Mouse (Mus musculus) myocyte (in vitro differentiated cells): ENCODE measurements at regions not wholly inside any gene's neighbourhood (a gene's known extent, or its start where the extent isn't known, plus 50 kb on each side); places are given as distances from the start of the nearest gene placed in this dataset.

Experiments
- H3K27me3 ChIP-seq: one replicate; pipeline ENCODE4 v1.6.1; 2011; ENCODE audit not compliant: control insufficient read depth, insufficient read depth, insufficient read length
- H3K36me3 ChIP-seq: one replicate; pipeline ENCODE4 v1.6.1; 2011; ENCODE audit not compliant: control insufficient read depth, insufficient read depth
- H3K4me2 ChIP-seq: one replicate; pipeline ENCODE4 v1.6.1; 2011; ENCODE audit warnings: low read depth, control low read depth
- H3K4me3 ChIP-seq: one replicate; pipeline ENCODE4 v1.5.1; 2011; ENCODE audit warnings: mild to moderate bottlenecking, control low read depth, moderate library complexity
- H3K79me2 ChIP-seq: one replicate; pipeline ENCODE4 v1.6.1; 2011; ENCODE audit not compliant: control insufficient read depth, insufficient read depth
- H3ac ChIP-seq: one replicate; pipeline ENCODE4 v1.6.1; 2011; ENCODE audit not compliant: control insufficient read depth, insufficient read length
- CEBPB ChIP-seq: IDR thresholded peaks from 2 replicates; pipeline ENCODE4 v1.6.1; 2011; ENCODE audit warnings: mild to moderate bottlenecking, moderate library complexity; ENCODE audit not compliant: poor library complexity, insufficient read depth, severe bottlenecking
- E2F4 ChIP-seq: IDR thresholded peaks from one replicate; pipeline ENCODE4 v1.6.1; 2011; ENCODE audit warnings: mild to moderate bottlenecking, control low read depth, moderate library complexity; ENCODE audit not compliant: insufficient read depth
- MAX ChIP-seq: IDR thresholded peaks from one replicate; pipeline ENCODE4 v1.6.1; 2011; ENCODE audit warnings: low read depth, mild to moderate bottlenecking, control low read depth
- MYOD1 ChIP-seq, 3 experiments: IDR thresholded peaks; one replicate each; pipeline ENCODE4 v1.6.1; 2011; ENCODE audit warnings: control low read depth in 2 of 3, low read depth in 2 of 3, mild to moderate bottlenecking in 2 of 3, moderate library complexity in 1 of 3; ENCODE audit not compliant: insufficient read length in 2 of 3, control insufficient read depth in 1 of 3
- MYOG ChIP-seq, 3 experiments: IDR thresholded peaks; one replicate each; pipeline ENCODE4 v1.6.1; 2011; ENCODE audit warnings: control low read depth in 2 of 3, low read depth in 2 of 3, mild to moderate bottlenecking in 2 of 3; ENCODE audit not compliant: insufficient read length in 2 of 3, control insufficient read depth in 1 of 3, insufficient read depth in 1 of 3
- POLR2A ChIP-seq: IDR thresholded peaks from one replicate; pipeline ENCODE4 v1.6.1; 2011; ENCODE audit warnings: low read depth, mild to moderate bottlenecking, control low read depth, moderate library complexity; ENCODE audit not compliant: insufficient read length
- POLR2AphosphoS2 ChIP-seq: IDR thresholded peaks from one replicate; pipeline ENCODE4 v1.6.1; 2011; ENCODE audit warnings: low read depth, control low read depth; ENCODE audit not compliant: insufficient read length
- REST ChIP-seq: IDR thresholded peaks from one replicate; pipeline ENCODE4 v1.6.1; 2011; ENCODE audit warnings: mild to moderate bottlenecking, control low read depth, moderate library complexity; ENCODE audit not compliant: insufficient read depth, insufficient read length
- SRF ChIP-seq: IDR thresholded peaks from one replicate; pipeline ENCODE4 v1.6.1; 2011; ENCODE audit warnings: low read depth; ENCODE audit not compliant: control insufficient read depth, insufficient read length
- TCF12 ChIP-seq: IDR thresholded peaks from one replicate; pipeline ENCODE4 v1.6.1; 2011; ENCODE audit warnings: mild to moderate bottlenecking, control low read depth; ENCODE audit not compliant: poor library complexity, insufficient read depth, severe bottlenecking
- TCF3 ChIP-seq: IDR thresholded peaks from one replicate; pipeline ENCODE4 v1.6.1; 2011; ENCODE audit warnings: low read depth, control low read depth; ENCODE audit not compliant: insufficient read length
- USF1 ChIP-seq: IDR thresholded peaks from one replicate; pipeline ENCODE4 v1.6.1; 2011; ENCODE audit warnings: low read depth, mild to moderate bottlenecking, control low read depth, moderate library complexity

GRCm38 (mm10) chrX:142501094-142501493 lies 110.8 kb upstream of the Acsl4 start:
- Histone ChIP-seq H3K27me3 (no peaks in the 10 kb centered on the region), H3K4me3 (no peak overlapping the region), H3ac (no peak overlapping the region), H3K79me2 (no peaks in the 10 kb centered on the region), H3K36me3 (no peaks in the 10 kb centered on the region), H3K4me2 (no peak overlapping the region)
- no peak for TF ChIP-seq REST

- H3K36me3 ChIP-seq: no peaks in the 10 kb centered on the region
- H3K27me3 ChIP-seq: no peaks in the 10 kb centered on the region
- H3ac ChIP-seq: no peak overlapping the region
- no peak overlapping the region for H3K4me3 ChIP-seq
- no peak overlapping the region for H3K4me2 ChIP-seq
- no peak for TF ChIP-seq TCF3
- H3K79me2 ChIP-seq: no peaks in the 10 kb centered on the region
Observed at GRCm38 (mm10) chrX:142504962-142505361, 114.6 kb upstream of the Acsl4 start.

GRCm38 (mm10) chrX:142507475-142507874 lies 117.1 kb upstream of the Acsl4 start:
- Histone ChIP-seq H3K4me2 (no peak overlapping the region), H3K79me2 (no peaks in the 10 kb centered on the region), H3ac (no peak overlapping the region), H3K36me3 (no peaks in the 10 kb centered on the region), H3K4me3 (no peak overlapping the region), H3K27me3 (no peaks in the 10 kb centered on the region)
- no peak for TF ChIP-seq TCF3
- no peak for TF ChIP-seq CEBPB
- no peak for TF ChIP-seq TCF12
- TF ChIP-seq MYOG (IDR thresholded peaks at IDR 0.05; ENCODE audit: control insufficient read depth in 1 of 3, insufficient read depth in 1 of 3, insufficient read length in 2 of 3, low read depth in 2 of 3): no peak
- TF ChIP-seq MAX: no peak
- TF ChIP-seq POLR2A: no peak
- TF ChIP-seq USF1: no peak
- TF ChIP-seq REST: no peak
- TF ChIP-seq POLR2AphosphoS2: no peak
- no peak for TF ChIP-seq E2F4
- TF ChIP-seq SRF: no peak
- no peak for TF ChIP-seq MYOD1 (IDR thresholded peaks at IDR 0.05; ENCODE audit: control insufficient read depth in 1 of 3, insufficient read length in 2 of 3, low read depth in 2 of 3)

GRCm38 (mm10) chrX:142516406-142517131 lies 126.2 kb upstream of the Acsl4 start:
- Histone ChIP-seq H3K4me2 (peak overlapping the region; percentile 18), H3K27me3 (no peaks in the 10 kb centered on the region), H3K36me3 (no peaks in the 10 kb centered on the region), H3ac (no peak overlapping the region), H3K79me2 (no peaks in the 10 kb centered on the region), H3K4me3 (no peak overlapping the region)
- TF ChIP-seq MAX: no peak
- no peak for TF ChIP-seq POLR2A
- no peak for TF ChIP-seq SRF

DNA sequence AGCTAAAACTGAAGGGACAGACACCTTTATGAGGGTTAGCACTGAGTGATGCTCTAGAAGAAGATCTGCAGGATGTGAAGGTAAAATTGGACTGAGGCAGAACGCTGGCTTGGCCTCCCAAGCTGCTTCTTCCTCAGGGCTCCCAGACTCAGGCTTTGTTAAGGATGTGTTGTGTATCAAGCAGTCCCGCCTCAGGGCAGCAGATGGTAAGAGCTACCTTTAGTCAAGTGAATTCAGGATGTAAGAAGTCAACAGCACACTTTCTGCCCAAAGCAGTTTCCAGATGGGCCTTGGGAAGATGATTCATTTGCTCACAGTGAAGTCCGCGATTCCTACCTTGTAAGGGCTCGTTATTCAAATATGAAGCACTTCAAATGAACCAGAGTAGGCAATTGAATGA lies 126.9 kb upstream of the Acsl4 start:
- Histone ChIP-seq H3K4me3 (no peak overlapping the region), H3K27me3 (no peaks in the 10 kb centered on the region), H3K36me3 (no peaks in the 10 kb centered on the region), H3K79me2 (no peaks in the 10 kb centered on the region), H3K4me2 (no peak overlapping the region), H3ac (no peak overlapping the region)
- TF ChIP-seq POLR2A: no peak
- no peak for TF ChIP-seq REST

DNA sequence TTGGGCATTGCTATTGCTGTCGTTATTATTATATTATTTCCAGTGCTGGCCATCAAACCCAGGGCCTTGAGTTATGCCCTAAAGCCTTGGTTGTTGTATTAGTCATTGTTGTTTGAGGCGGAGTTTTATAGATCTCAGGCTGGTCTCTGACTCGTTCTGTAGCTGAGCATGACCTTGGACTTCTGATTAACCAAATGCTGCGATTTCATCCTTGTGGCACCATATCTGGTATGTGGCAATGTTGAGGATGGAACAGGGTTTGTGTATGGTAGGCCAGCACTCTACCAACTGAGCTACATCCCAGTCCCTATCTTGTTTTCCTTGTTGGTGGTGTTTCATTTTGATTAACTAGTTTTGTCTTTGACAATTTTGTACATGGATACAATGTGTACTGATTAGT lies 130.7 kb upstream of the Acsl4 start:
- Histone ChIP-seq H3K36me3 (no peaks in the 10 kb centered on the region), H3K4me3 (no peak overlapping the region), H3K4me2 (no peak overlapping the region), H3K27me3 (no peaks in the 10 kb centered on the region), H3ac (no peak overlapping the region), H3K79me2 (no peaks in the 10 kb centered on the region)
- TF ChIP-seq MYOG (IDR thresholded peaks at IDR 0.05; ENCODE audit: control insufficient read depth in 1 of 3, insufficient read depth in 1 of 3, insufficient read length in 2 of 3, low read depth in 2 of 3) (no peak), USF1 (no peak), SRF (no peak), TCF3 (no peak), REST (no peak), E2F4 (no peak), MYOD1 (IDR thresholded peaks at IDR 0.05; ENCODE audit: control insufficient read depth in 1 of 3, insufficient read length in 2 of 3, low read depth in 2 of 3) (no peak), TCF12 (no peak)

DNA sequence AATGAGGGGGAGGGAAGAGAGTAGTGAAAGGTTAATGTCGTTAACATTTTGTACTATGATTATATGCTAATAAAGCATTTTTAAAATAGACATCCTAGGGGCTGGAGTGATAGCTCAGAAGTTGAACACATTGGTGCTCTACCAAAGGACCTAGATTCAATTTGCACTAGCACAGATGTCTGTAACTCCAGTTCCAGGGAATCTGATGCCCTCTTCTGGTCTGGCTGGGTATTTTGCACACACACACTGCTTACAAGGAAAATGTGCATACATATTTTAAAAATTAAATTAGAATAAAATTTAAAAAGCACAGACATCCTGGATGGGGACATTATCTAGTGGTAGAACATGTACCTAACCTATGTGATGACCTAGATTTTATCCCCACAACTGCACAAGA lies 136.6 kb upstream of the Acsl4 start:
- Histone ChIP-seq H3K4me2 (no peak overlapping the region), H3K79me2 (no peaks in the 10 kb centered on the region), H3K36me3 (no peaks in the 10 kb centered on the region), H3ac (no peak overlapping the region), H3K4me3 (no peak overlapping the region), H3K27me3 (no peaks in the 10 kb centered on the region)
- TF ChIP-seq MAX: no peak
- TF ChIP-seq USF1: no peak
